Mouse (Mus musculus) MEL (cell line): ENCODE results near the gene Rexo5. TPM values are rescaled to one million over a fixed set of nuclear protein-coding genes. Genes with fewer than 3 reads are reported as not detected.

Experiments
- DNase-seq: peaks from one replicate; pipeline ENCODE4 v3.0.0; 2011; ENCODE audit warnings: low read depth, low spot score
- H3K27ac ChIP-seq: 2 replicates; pipeline ENCODE4 v1.5.1; 2012; ENCODE audit warnings: low read depth, mild to moderate bottlenecking, control low read depth, low read length, moderate library complexity; ENCODE audit not compliant: control insufficient read depth
- H3K27me3 ChIP-seq, 2 experiments: fragments of 150-350 bp in 1 of 2; sonication (generic) in 1 of 2; 2 replicates each; pipeline ENCODE4 v1.6.1; 2012; ENCODE audit warnings: low read length in 2 of 2, mild to moderate bottlenecking in 2 of 2, improper control_type of control experiment in 1 of 2, moderate library complexity in 1 of 2; ENCODE audit not compliant: insufficient read depth in 2 of 2, control insufficient read depth in 1 of 2
- H3K36me3 ChIP-seq, 2 experiments: 2 replicates each; pipeline ENCODE4 v1.6.1; 2012 to 2014; ENCODE audit warnings: low read length in 2 of 2, improper control_type of control experiment in 1 of 2, inconsistent platforms in 1 of 2, mild to moderate bottlenecking in 1 of 2; ENCODE audit not compliant: insufficient read depth in 2 of 2, control insufficient read depth in 1 of 2
- H3K4me1 ChIP-seq, 2 experiments: fragments of 150-350 bp in 1 of 2; sonication (generic) in 1 of 2; 2 replicates each; pipeline ENCODE4 v1.6.1; 2012; ENCODE audit warnings: low read length in 2 of 2, improper control_type of control experiment in 1 of 2, mild to moderate bottlenecking in 1 of 2; ENCODE audit not compliant: insufficient read depth in 2 of 2, control insufficient read depth in 1 of 2
- H3K4me3 ChIP-seq, 2 experiments: fragments of 150-350 bp in 1 of 2; sonication (generic) in 1 of 2; 2 replicates each; pipeline ENCODE4 v1.5.1; 2012; ENCODE audit warnings: low read depth in 2 of 2, low read length in 2 of 2, mild to moderate bottlenecking in 2 of 2, moderate library complexity in 2 of 2, control low read depth in 1 of 2, improper control_type of control experiment in 1 of 2; ENCODE audit not compliant: control insufficient read depth in 1 of 2, insufficient read depth in 1 of 2
- H3K79me2 ChIP-seq: 2 replicates; pipeline ENCODE4 v1.6.1; 2012; ENCODE audit warnings: mild to moderate bottlenecking, low read length, moderate library complexity; ENCODE audit not compliant: control insufficient read depth, poor library complexity, insufficient read depth
- H3K9ac ChIP-seq: 2 replicates; pipeline ENCODE4 v1.6.1; 2012; ENCODE audit warnings: low read depth, mild to moderate bottlenecking, control low read depth, low read length, moderate library complexity; ENCODE audit not compliant: control insufficient read depth, poor library complexity, severe bottlenecking
- H3K9me3 ChIP-seq: fragments of 150-350 bp; sonication (generic); replicated peaks from 2 replicates; pipeline ENCODE4 v1.6.1; 2012; ENCODE audit warnings: mild to moderate bottlenecking, low read length, improper control_type of control experiment, moderate library complexity; ENCODE audit not compliant: insufficient read depth
- BHLHE40 ChIP-seq: IDR thresholded peaks from 2 replicates; pipeline ENCODE4 v1.6.1; 2012; ENCODE audit warnings: low read depth, mild to moderate bottlenecking, inconsistent platforms, low read length, improper control_type of control experiment, borderline replicate concordance
- GABPA ChIP-seq: IDR thresholded peaks from 2 replicates; pipeline ENCODE4 v1.6.1; 2012; ENCODE audit warnings: low read depth, mild to moderate bottlenecking, inconsistent platforms, low read length, improper control_type of control experiment, moderate library complexity
- GATA1 ChIP-seq: IDR thresholded peaks from 2 replicates; pipeline ENCODE4 v1.6.1; 2011; ENCODE audit warnings: low read depth, low read length, improper control_type of control experiment
- HCFC1 ChIP-seq: IDR thresholded peaks from 2 replicates; pipeline ENCODE4 v1.6.1; 2012; ENCODE audit warnings: low read depth, mild to moderate bottlenecking, inconsistent platforms, low read length, improper control_type of control experiment, moderate library complexity
- MAX ChIP-seq: IDR thresholded peaks from 2 replicates; pipeline ENCODE4 v1.6.1; 2011; ENCODE audit warnings: low read length, improper control_type of control experiment
- MAZ ChIP-seq: IDR thresholded peaks from 2 replicates; pipeline ENCODE4 v1.6.1; 2012; ENCODE audit warnings: low read depth, mild to moderate bottlenecking, inconsistent platforms, low read length, improper control_type of control experiment
- MXI1 ChIP-seq: IDR thresholded peaks from 2 replicates; pipeline ENCODE4 v1.6.1; 2011; ENCODE audit warnings: mild to moderate bottlenecking, low read depth, low read length, improper control_type of control experiment
- MYB ChIP-seq: IDR thresholded peaks from 2 replicates; pipeline ENCODE4 v1.6.1; 2011; ENCODE audit warnings: mild to moderate bottlenecking, low read depth, low read length, improper control_type of control experiment
- MYC ChIP-seq: IDR thresholded peaks from 2 replicates; pipeline ENCODE4 v1.6.1; 2011; ENCODE audit warnings: low read depth, mild to moderate bottlenecking, low read length, improper control_type of control experiment, moderate library complexity
- NRF1 ChIP-seq: IDR thresholded peaks from 2 replicates; pipeline ENCODE4 v1.6.1; 2014; ENCODE audit warnings: low read depth, mild to moderate bottlenecking, inconsistent platforms, low read length, improper control_type of control experiment, moderate library complexity; ENCODE audit not compliant: poor library complexity, insufficient read depth, severe bottlenecking
- POLR2A ChIP-seq, 2 experiments: IDR thresholded peaks; 2 replicates each; pipeline ENCODE4 v1.6.1; 2011 to 2012; ENCODE audit warnings: low read length in 2 of 2, mild to moderate bottlenecking in 2 of 2, control low read depth in 1 of 2, improper control_type of control experiment in 1 of 2, low read depth in 1 of 2, moderate library complexity in 1 of 2; ENCODE audit not compliant: control insufficient read depth in 1 of 2, insufficient read depth in 1 of 2, poor library complexity in 1 of 2
- POLR2AphosphoS2 ChIP-seq: IDR thresholded peaks from 2 replicates; pipeline ENCODE4 v1.6.1; 2011; ENCODE audit warnings: low read length, improper control_type of control experiment
- SIN3A ChIP-seq: IDR thresholded peaks from 2 replicates; pipeline ENCODE4 v1.6.1; 2012; ENCODE audit warnings: low read length, improper control_type of control experiment, inconsistent platforms
- SMC3 ChIP-seq: IDR thresholded peaks from 2 replicates; pipeline ENCODE4 v1.6.1; 2011; ENCODE audit warnings: low read depth, low read length, improper control_type of control experiment
- TAL1 ChIP-seq: IDR thresholded peaks from 2 replicates; pipeline ENCODE4 v1.6.1; 2012; ENCODE audit warnings: mild to moderate bottlenecking, inconsistent platforms, low read length, moderate library complexity, mixed read lengths
- TBP ChIP-seq: IDR thresholded peaks from 2 replicates; pipeline ENCODE4 v1.8.0; 2011; ENCODE audit warnings: low read depth, low read length, improper control_type of control experiment
- TCF12 ChIP-seq: IDR thresholded peaks from 2 replicates; pipeline ENCODE4 v1.6.1; 2014; ENCODE audit warnings: low read depth, mild to moderate bottlenecking, inconsistent platforms, low read length, improper control_type of control experiment, moderate library complexity
- UBTF ChIP-seq: IDR thresholded peaks from 2 replicates; pipeline ENCODE4 v1.6.1; 2012; ENCODE audit warnings: low read depth, mild to moderate bottlenecking, inconsistent platforms, low read length, improper control_type of control experiment, moderate library complexity, borderline replicate concordance; ENCODE audit not compliant: insufficient read depth
- ZC3H11A ChIP-seq: IDR thresholded peaks from 2 replicates; pipeline ENCODE4 v1.6.1; 2012; ENCODE audit warnings: low read depth, mild to moderate bottlenecking, inconsistent platforms, low read length, improper control_type of control experiment
- ZMIZ1 ChIP-seq: IDR thresholded peaks from 2 replicates; pipeline ENCODE4 v1.6.1; 2012; ENCODE audit warnings: low read depth, mild to moderate bottlenecking, inconsistent platforms, low read length, improper control_type of control experiment, moderate library complexity
- ZNF384 ChIP-seq: IDR thresholded peaks from 2 replicates; pipeline ENCODE4 v1.6.1; 2012; ENCODE audit warnings: low read depth, mild to moderate bottlenecking, inconsistent platforms, low read length, improper control_type of control experiment
- polyA plus RNA-seq, 2 experiments: library from polyadenylated mRNA; stranded (reverse) in 1 of 2; unstranded in 1 of 2; fragments of >175 nt in 1 of 2; fragments of >200 nt in 1 of 2; gene quantifications; 2 replicates each; pipeline versions ENCODE4 v1.2.1 to v1.2.4; 2012; ENCODE audit warnings: low replicate concordance in 2 of 2, low read depth in 1 of 2; ENCODE audit not compliant: insufficient read length in 2 of 2, insufficient read depth in 1 of 2, missing spikeins in 1 of 2
- total RNA-seq: library from RNA; depleted of rRNA; stranded (reverse); fragments of 300-350 nt; gene quantifications from 2 replicates; pipeline ENCODE4 v1.2.3, GENCODE M21; 2012

The Rexo5 gene
- total and polyA plus RNA-seq, 3 experiments, result 11.7 to 18.3 TPM; not detected in 1

- peak; percentile 71 for TF ChIP-seq TAL1
- peak; percentile 82 for TF ChIP-seq MXI1
- peak; percentile 72; the same call in 1 of the 2 replicates for TF ChIP-seq BHLHE40
- no peak for TF ChIP-seq UBTF
- no peak; the same call in 1 of the 2 replicates for TF ChIP-seq ZNF384
- peak; percentile 17; the same call in 1 of the 2 replicates for TF ChIP-seq SMC3
- TF ChIP-seq GABPA, result no peak
- peak; percentile 96 for TF ChIP-seq GATA1
- TF ChIP-seq MAX, result peak; percentile 61
- TF ChIP-seq HCFC1, result peak; percentile 56; the same call in 1 of the 2 replicates
- peak; percentile 49; the same call in 1 of the 2 replicates for TF ChIP-seq NRF1
- peak; percentile 98 for TF ChIP-seq TCF12
- TF ChIP-seq MAZ, result peak; percentile 59; the same call in 1 of the 2 replicates
Measured at GRCm38 (mm10) chr7:119784908-119785307, 8.9 kb upstream of the Rexo5 start (continued).

DNA sequence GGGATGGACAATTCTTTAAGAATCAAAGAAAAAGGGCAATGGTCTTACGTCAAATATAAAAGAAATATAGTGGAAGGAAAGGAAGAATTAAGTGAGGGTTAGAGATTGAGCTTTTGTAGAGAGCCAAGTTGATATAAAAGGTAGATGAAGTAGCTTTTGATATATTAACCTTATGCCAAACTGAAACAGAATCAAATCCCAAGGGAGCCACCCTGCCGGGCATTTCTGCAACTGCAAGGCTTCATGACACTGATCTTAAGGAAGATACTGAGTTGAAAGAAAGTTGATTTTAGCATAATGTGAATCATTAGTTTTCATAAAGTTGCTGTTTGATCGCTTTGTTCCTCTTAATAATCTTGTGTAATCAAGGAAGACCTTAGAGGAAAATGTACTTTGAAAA lies 4.8 kb upstream of the Rexo5 start:
- peaks cover 10 to 16% of the 10 kb centered on the region in 2 experiments for H3K4me1 ChIP-seq
- H3K79me2 ChIP-seq, result peaks cover 6% of the 10 kb centered on the region
- H3K36me3 ChIP-seq, result peaks cover 16 to 22% of the 10 kb centered on the region in 2 experiments
- H3K27me3 ChIP-seq, result no peaks in the 10 kb centered on the region
- H3K27ac ChIP-seq, result no peak overlapping the region
- no peak overlapping the region for H3K9ac ChIP-seq
- DNase-seq, result no peak
- TF ChIP-seq GATA1 (no peak), MYC (no peak), ZC3H11A (no peak), MYB (no peak)
- H3K4me3 ChIP-seq, result no peak overlapping the region
- no peaks in the 10 kb centered on the region for H3K9me3 ChIP-seq

GRCm38 (mm10) chr7:119794251-119794638 lies 439 bp downstream of the Rexo5 start:
- DNase-seq, result no peak
- no peaks in the 10 kb centered on the region for H3K27me3 ChIP-seq
- peak overlapping the region; percentile 93 for H3K27ac ChIP-seq
- H3K9me3 ChIP-seq, result no peaks in the 10 kb centered on the region
- TF ChIP-seq ZMIZ1 (no peak), POLR2A (IDR thresholded peaks at IDR 0.05; ENCODE audit: control insufficient read depth in 1 of 2, insufficient read depth in 1 of 2, low read depth in 1 of 2, low read length in 2 of 2, poor library complexity in 1 of 2) (no peak), SIN3A (peak; percentile 13; the same call in 1 of the 2 replicates), TBP (0 out of 2 replicates have a peak, but pooled peaks have one; percentile 3), POLR2AphosphoS2 (no peak), TCF12 (no peak)
- H3K9ac ChIP-seq, result peak overlapping the region; percentile 97
- peak overlapping the region; percentile 78 to 99 for H3K4me3 ChIP-seq
- H3K36me3 ChIP-seq, result peaks cover 8 to 10% of the 10 kb centered on the region in 2 experiments
- H3K79me2 ChIP-seq, result peaks cover 18% of the 10 kb centered on the region
- H3K4me1 ChIP-seq, result peaks cover 0 to 2% of the 10 kb centered on the region in 2 experiments
